Mouse (Mus musculus): ENCODE data around the gene Lemd1. TPM values are rescaled to one million over a fixed set of nuclear protein-coding genes. Genes with fewer than 3 reads are reported as not detected.
A peak's percentile ranks its signal among the peaks of the same experiment; 100 is the strongest.

The Lemd1 gene
- total RNA-seq (2014; fragmentation: Nextera tagmentation) = not detected in 2 replicates
- not detected in 2 replicates for total RNA-seq (2017)

GRCm38 (mm10) chr1:132191093-132191785, at the start of gene Lemd1, which contains the start of gene AC124108.1:
TSS of gene Lemd1 (plus strand) at chr1:132191431.
TSS of gene AC124108.1 (plus strand) at chr1:132191457.
- no peak for ATAC-seq (replicated peaks; ENCODE audit: low FRiP score, low TSS enrichment, poor library complexity, severe bottlenecking)

DNA sequence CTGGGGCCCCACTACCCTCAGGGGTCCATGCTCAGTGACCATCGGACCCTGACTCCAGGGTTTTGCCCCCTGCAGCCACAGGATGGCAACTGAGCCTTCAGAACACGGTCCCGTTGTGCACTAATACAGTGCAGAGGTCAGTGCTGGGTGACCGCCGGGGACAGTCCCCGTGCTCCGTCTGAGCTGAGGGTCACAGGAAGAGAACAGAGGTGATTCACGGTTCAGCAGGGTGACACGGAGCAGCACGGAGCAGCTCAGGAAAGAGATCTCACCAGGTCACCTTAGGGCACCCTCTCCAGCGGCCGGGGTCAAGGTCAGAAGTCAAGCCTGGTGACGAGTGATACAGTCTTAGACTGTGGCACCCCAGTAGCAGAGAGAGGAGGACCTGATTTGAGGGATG, 49.5 kb upstream of the Lemd1 start:
- ATAC-seq (replicated peaks; ENCODE audit: low FRiP score, low TSS enrichment, poor library complexity, severe bottlenecking) = no peak

DNA sequence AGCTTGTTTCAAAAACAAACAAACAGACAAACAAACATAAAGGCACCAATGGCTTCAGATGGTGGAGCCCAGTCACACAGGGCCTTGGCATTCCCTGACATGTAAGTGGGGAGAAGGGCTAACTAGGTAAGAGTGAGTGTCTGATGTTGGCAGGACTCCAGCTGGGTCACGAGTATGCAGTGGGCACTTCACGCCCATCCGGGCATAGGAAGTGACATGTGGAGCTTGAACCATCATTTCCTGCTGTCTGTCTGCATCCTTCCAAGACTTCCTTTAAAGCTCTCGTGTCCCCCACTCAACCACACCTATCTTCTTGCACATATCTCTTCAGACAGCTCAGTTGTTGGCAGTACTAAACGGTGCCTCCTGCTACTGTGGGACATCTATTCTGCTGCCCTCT, 48.2 kb upstream of the Lemd1 start:
- no peak for ATAC-seq (replicated peaks; ENCODE audit: low FRiP score, low TSS enrichment, poor library complexity, severe bottlenecking)

- no peak for ATAC-seq (replicated peaks; ENCODE audit: low FRiP score, low TSS enrichment, poor library complexity, severe bottlenecking)
These were observed 47.5 kb upstream of the Lemd1 start for GRCm38 (mm10) chr1:132143730-132144129.

- ATAC-seq (replicated peaks; ENCODE audit: low FRiP score, low TSS enrichment, poor library complexity, severe bottlenecking) = no peak
These were observed 47.0 kb upstream of the Lemd1 start for GRCm38 (mm10) chr1:132144223-132144622.

GRCm38 (mm10) chr1:132144837-132145236, 46.4 kb upstream of the Lemd1 start:
- ATAC-seq (replicated peaks; ENCODE audit: low FRiP score, low TSS enrichment, poor library complexity, severe bottlenecking) = no peak

- ATAC-seq (replicated peaks; ENCODE audit: low FRiP score, low TSS enrichment, poor library complexity, severe bottlenecking) = no peak
These were observed 45.1 kb upstream of the Lemd1 start for GRCm38 (mm10) chr1:132145973-132146685.

- no peak for ATAC-seq (replicated peaks; ENCODE audit: low FRiP score, low TSS enrichment, poor library complexity, severe bottlenecking)
These were observed 41.8 kb upstream of the Lemd1 start for GRCm38 (mm10) chr1:132149410-132149809.

- no peak for ATAC-seq (replicated peaks; ENCODE audit: low FRiP score, low TSS enrichment, poor library complexity, severe bottlenecking)
These were observed 41.1 kb upstream of the Lemd1 start for GRCm38 (mm10) chr1:132150171-132150570.

DNA sequence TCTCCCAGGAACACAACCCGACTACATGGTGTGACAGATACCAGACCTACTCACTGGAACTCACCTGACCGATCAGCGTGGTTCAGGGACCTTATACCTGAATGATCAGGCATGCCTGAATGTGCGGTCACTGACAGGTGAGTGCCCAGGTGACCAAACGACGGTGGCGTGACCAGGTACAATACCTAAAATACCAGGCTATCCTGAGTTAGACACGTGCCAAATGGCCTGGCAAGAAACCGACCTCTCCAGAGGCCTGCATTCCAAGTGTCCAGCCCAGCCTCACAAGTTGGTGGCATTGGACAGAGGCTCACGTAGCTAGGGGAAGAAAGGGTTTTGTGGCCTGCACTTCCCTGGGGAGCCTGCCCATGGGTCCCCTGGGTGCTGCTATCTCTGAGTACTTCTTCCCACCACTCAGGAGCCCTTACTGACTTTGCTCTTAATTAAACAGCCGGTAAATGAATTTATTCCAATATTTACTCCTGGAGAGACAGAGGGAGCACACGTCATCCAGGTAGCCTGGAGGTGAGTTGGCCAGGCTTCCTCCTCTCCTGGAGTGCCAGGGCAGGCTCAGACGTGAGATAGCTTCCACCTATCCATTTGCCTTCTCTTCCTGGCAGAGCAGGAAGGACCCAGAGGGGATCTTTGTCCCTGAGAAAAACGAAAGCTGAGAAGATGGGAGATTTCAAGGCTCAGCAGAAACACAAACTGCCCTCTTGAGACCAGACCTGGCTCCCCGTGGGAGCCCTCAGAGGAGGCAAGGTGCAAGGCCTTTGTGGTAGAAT, 40.2 kb upstream of the Lemd1 start:
- no peak for ATAC-seq (replicated peaks; ENCODE audit: low FRiP score, low TSS enrichment, poor library complexity, severe bottlenecking)

DNA sequence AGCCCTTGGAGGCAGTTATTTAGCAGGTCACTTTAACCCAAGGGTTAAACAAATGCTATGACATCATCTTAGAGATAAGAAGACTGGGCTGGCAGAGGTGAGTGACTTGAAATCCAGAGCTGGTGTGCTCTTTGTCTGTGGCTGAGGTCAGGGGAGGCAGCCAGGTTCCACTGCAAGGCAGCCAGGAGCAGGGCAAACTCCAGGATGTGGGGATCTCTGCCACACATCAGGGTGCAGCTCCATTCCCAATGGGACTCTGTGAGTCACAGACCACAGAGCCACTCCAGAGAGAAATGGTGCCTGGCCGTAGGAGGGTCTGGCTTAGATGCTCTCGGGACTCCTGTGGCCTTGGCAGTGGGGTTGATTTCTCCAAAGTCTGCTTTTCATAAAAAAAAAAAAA, 39.3 kb upstream of the Lemd1 start:
- ATAC-seq (replicated peaks; ENCODE audit: low FRiP score, low TSS enrichment, poor library complexity, severe bottlenecking) = no peak

- no peak for ATAC-seq (replicated peaks; ENCODE audit: low FRiP score, low TSS enrichment, poor library complexity, severe bottlenecking)
These were observed 38.0 kb upstream of the Lemd1 start for GRCm38 (mm10) chr1:132153086-132153690.

DNA sequence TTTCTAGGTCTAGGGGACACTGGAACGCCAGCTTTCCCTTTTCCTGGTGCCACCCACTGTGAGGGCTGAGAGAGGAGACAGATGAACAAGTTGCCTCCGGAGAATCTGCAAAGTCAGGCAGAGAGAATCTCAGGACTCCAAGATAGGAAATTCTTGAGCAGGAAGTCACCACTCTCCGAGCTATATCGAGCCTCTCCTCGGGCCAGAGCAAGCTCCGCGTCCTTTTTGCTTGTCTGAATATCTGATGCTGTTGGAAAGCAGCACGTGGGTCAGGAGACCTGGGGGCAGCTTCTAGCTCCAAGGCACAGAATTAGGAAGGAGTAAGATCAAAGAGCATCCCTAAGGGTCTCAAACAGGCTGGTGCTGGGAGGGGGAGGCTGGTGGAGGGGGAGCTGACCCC, 37.5 kb upstream of the Lemd1 start:
- ATAC-seq (replicated peaks; ENCODE audit: low FRiP score, low TSS enrichment, poor library complexity, severe bottlenecking) = no peak

GRCm38 (mm10) chr1:132155737-132156136, 35.5 kb upstream of the Lemd1 start:
- ATAC-seq (replicated peaks; ENCODE audit: low FRiP score, low TSS enrichment, poor library complexity, severe bottlenecking) = peak; percentile 79

- peak; percentile 80 for ATAC-seq (replicated peaks; ENCODE audit: low FRiP score, low TSS enrichment, poor library complexity, severe bottlenecking)
These were observed 34.0 kb upstream of the Lemd1 start for GRCm38 (mm10) chr1:132157016-132157781.

GRCm38 (mm10) chr1:132157808-132158207, 33.4 kb upstream of the Lemd1 start:
- ATAC-seq (replicated peaks; ENCODE audit: low FRiP score, low TSS enrichment, poor library complexity, severe bottlenecking) = no peak

DNA sequence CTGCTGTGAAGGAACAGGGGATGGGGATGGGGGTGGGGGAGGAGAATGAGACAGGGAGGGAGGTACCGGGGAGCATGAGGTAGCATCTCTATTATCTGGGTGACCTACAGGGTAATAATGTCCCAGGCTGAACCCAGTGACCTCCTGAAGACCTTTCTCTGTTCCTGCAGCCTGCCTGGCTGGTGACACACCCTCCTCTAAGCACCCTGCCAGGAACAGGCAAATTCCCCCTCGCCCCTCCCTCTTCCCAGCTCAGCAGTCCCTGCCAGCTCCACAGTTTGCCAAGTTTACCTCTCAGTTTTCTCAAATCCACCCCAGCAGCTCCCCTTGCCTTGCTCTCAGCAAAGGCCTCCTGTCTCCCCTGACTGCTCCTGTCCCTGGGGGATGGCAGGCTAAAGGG, 32.5 kb upstream of the Lemd1 start:
- ATAC-seq (replicated peaks; ENCODE audit: low FRiP score, low TSS enrichment, poor library complexity, severe bottlenecking) = no peak

- no peak for ATAC-seq (replicated peaks; ENCODE audit: low FRiP score, low TSS enrichment, poor library complexity, severe bottlenecking)
These were observed 31.6 kb upstream of the Lemd1 start for GRCm38 (mm10) chr1:132159681-132160080.

DNA sequence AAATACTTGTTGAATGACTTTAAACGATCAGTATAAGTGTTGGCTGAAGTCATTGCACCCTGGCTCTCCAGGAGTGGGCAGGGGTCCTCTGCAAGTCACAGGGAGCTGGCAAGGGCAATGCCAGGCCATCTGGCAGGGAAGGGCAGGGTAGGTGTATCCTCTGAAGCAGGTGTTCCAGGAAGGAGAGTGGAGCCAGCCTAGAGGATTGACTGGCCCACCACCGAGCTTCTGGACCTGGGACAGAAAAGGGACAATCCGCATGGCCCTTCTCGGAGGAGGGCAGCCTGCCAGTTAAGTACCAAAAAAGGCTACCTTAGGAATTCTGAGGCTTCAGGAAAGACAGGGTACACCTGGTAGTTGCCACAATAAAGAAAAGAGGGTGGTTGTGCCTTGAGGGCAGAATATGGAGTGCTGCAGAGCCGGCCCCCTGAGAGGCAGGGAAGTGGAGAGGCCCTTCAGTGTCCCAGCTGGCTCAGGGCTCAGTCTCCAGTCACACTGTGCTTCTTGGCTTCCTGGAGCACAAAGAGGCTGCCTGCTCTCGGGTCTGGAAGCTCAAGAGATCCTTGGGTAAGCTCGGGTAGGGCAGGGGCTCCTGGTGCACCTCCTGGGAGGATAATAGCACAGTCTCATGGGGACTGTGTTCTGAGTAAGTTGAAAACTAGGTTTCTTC, 29.9 kb upstream of the Lemd1 start:
- ATAC-seq (replicated peaks; ENCODE audit: low FRiP score, low TSS enrichment, poor library complexity, severe bottlenecking) = no peak

Data from megakaryocyte-erythroid progenitor cell, adult 5-6 weeks (primary cell).